Mouse (Mus musculus): ENCODE results near the gene Tet1.
A peak's percentile ranks its signal among the peaks of the same experiment; 100 is the strongest.

The Tet1 gene

DNA sequence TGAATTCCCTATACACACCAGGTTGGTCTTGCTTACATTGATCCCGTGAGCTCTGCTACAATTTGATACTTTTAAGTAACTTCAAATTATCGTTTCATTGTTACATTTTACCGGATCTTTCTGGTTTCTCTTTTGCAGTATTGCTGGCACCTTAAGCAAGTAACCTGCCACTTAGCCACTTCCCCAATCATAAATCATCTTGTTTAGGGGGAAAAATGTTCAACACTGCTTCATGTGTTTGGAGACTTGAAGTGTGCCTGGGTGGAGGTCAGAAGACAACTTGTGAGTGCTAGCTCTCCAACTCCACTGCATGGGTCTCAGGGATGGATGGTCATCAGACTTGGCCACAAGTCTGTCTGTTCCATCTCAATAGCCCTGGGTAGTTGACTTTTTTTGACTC lies 17.8 kb downstream of the Tet1 start:
- DNase-seq (ENCODE audit: extremely low spot score), result no peak

DNA sequence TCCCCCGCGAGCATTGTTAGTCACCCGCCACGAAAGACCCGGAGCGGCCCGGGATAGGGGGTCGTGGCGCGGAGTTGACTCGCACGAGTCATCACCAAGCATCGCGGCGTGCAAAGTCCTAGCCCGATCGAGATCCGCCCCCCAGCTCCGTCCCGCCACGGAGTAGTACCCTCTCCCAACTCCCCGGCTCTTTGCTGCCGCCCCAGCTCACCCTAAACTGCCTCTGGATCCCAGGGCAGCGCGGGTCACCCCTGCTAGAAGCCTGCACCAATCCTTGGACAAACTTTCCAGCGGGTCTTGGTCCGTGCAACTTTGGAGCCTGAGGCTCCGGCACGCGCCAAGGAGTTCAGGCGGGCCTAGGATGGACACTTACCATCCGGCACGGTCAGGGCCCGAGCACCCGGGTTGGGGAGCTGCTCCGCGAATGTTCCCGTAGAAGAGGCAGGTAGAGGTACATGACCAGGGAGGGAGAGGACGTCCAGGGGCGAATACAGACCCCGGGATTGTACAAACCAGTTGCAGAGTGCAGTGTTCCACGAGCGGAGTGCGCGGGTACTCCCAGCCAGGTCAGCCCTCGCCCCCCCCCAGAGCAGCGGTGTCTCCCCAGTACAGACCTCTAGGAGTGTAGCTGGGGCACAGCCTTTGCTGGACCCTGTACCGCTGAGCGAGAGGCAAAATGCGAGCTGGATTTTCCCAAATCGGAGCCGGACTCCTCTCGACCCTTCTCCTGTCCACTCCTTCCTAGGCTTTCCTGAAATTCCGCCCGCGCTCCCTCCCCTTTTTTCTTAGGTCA lies 21.8 kb downstream of the Tet1 start:
- DNase-seq (ENCODE audit: extremely low spot score), result peak; percentile 92

DNA sequence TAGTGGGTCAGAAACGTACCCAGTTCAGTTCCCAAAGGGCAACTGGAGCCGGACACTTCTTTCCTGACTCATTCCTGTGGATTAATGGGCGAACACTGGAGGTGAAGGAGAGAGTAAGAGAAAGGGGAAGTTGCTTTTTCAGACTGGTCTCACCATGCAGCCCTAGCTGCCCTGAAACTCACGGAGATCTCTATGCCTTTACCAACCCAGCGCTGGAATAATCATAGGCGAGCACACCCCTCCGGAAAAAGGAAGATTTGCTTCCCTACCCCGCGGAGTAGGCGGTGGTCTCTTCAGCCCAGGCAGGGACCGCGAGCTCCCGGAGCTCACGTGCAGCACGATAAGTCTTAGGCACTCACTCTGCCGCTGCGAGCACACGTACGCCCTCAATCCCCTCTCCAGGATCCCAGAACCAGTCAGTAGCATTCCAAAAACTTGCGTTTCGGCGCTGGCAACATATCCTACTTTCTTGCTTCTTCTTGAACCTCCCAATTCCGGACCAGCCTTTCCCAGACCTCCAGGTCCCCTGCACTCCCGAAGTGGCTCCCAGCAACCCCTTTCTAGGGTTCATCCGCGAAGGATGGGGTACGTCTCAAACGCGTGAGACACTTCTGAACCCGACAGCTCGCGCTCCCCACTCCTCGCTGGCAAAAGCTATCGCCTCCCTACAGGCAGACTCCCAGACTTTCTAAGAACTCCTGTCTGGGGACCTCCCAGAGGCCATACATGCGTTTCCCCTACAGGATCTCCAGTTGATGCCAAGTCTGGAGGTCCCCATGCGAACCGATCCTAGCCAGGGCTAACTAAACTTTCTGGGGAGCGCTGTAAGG lies 22.6 kb downstream of the Tet1 start:
- peak; percentile 73 for DNase-seq (ENCODE audit: extremely low spot score)

DNA sequence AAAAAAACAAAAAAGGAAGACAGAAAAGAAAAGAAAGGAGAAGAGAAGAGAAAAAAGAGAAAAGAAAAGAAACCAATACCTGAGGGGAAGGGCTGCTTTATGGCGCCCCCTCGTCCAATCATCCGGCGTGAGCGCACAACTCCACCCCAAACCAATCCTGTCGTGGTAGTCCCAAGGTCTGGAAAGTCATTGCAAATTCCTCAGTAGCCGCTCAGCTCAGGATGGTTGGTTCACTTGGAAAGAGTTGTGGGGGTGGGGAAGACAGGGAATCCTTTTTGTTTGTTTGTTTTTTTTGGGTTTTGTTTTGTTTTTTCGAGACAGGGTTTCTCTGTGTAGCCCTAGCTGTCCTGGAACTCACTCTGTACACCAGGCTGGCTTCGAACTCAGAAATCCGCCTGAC lies 23.3 kb downstream of the Tet1 start:
- DNase-seq (ENCODE audit: extremely low spot score), result no peak

DNA sequence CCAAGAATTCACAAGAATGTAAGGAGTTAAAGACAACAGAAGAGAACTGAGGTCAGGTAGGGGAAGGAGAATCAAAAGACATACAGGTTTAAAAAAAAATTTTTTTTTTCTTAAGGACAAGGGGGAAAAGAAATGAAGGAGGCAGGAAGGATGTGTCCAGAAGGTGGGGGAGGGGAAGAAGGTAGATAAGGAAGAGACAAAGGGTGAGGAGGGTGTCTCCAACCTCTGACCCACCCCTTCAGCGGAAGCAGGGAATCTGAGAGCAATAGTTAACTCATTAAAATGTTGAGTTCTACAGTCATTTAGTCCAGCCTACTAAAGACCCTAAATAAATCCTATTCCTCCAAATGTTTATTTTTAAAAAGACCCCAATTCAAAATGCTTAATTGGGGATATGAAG lies 24.3 kb downstream of the Tet1 start:
- DNase-seq (ENCODE audit: extremely low spot score), result no peak

DNA sequence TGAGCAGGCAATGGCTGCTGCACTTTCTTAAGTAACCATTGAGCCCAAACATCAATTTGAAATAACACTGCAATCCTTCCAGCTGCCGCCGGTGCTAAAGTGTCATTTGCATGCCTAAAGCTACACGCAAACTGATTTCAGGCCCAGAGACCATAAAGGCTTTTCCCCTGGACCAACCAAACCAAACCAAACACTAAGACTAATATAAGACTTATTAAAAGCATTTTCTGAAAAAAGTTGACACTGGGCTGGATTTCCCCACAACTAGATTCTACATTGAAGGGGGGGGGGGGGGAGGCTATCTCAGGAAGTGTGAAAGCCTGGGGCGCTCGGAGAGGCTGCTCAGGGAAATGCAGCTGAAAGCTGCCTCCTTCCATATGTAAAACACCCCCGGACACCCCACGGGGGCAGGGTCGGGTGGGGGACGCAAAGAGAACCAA lies 24.8 kb downstream of the Tet1 start:
- no peak for DNase-seq (ENCODE audit: extremely low spot score)

DNA sequence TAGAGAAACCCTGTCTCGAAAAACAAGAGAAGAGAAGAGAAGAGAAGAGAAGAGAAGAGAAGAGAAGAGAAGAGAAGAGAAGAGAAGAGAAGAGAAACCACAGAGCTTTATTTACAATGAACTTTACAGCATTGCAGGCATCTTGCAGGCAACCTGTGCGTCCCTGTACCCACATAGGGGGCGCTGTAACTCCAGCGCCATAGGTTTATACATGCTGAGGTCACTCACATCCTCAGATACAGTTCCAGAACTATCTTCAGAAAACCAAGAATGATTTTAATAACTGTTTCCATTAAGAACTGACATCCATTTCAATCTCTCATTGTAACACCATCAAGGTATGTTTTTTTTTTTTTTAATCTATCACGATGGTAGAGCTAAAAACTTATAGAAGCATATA lies 27.6 kb downstream of the Tet1 start:
- DNase-seq (ENCODE audit: extremely low spot score), result no peak

DNA sequence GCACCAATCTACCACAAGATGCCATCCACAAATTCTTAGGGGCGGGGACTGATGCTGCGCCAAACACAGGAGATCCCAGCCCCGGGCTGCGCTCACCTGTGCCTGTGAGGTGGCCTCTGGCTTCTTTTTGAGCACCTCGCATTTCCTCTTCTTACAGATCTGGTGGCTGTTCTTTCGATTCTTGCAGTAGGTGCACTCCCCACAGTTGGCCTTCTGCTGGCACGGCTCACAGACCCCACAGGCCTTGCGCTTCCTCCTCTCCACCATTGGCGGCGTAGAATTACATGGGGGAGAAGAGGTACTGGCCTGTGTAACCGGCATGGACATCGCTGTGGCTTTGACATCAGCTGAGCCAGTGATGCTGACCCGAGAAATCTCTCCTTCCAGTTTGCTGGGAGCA lies 30.7 kb downstream of the Tet1 start:
- DNase-seq (ENCODE audit: extremely low spot score), result no peak

DNA sequence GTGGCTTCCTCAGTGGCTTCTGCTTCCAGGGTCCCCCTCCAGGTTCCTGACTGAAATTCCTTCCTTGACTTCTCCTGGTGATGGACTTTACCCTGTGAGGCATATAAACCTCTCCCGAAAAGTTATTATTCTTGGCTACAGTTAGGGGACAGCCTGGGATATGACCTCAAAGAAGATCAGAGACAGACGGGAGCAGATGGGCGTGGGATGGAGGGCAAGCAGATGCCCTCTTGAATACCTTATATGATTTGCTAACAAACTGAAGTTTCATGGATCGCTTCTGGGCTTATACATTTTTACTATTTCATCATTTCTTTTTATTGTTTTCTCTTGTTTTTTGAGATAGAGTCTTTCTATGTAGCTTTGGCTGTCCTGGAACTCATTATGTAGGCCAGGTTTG lies 33.2 kb downstream of the Tet1 start:
- DNase-seq (ENCODE audit: extremely low spot score), result no peak

DNA sequence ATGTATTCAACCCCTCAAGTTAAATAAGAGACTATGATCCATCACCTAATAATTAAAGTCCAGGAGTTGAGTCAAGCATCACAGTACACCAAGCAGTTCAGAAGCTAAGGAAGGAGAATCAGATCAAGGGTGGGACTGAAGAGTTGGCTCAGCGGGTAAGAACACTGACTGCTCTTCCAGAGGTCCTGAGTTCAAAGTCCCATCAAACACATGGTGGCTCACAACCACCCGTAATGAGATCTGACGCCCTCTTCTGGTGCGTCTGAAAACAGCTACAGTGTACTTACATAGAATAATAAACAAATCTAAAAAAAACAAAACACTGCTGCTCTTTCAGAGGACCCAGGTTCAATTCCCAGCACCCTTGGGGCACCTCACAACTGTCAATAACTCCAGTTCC lies 34.0 kb downstream of the Tet1 start:
- no peak for DNase-seq (ENCODE audit: extremely low spot score)

DNA sequence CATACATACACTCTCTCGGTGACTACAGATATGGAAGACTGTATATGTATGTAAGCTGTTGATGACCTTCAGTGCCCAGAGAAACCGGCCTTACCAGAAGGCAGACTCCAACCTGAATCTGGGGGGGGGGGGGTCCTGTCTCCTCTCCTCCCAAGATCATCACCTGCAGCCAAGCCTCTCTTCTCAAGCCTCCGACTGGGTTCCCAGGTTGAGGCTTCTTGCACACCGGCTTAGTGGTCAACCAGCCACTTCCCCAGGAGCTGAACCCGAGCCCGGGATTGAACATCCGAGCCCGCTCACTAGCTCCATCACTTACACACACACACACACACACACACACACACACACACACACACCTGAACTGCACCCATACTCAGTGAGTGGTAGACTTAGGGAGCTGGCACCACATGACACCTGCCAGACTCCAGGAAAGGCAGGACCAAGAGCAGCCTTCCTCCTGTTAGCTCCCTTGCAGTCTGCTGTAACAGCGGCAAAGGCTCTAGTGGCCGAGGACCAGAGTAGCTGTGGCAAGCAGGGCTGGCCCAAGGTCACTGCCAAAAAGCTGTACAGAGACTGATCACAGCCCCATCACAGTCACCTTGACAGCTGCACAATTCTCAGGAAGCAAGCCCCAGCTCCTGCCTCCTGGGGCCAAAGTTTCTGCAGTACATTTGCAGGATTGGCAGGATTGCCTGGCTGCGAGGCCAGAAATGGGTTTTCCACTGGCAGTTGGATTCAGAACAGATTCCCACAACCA lies 42.6 kb downstream of the Tet1 start:
- no peak for DNase-seq (ENCODE audit: extremely low spot score)

DNA sequence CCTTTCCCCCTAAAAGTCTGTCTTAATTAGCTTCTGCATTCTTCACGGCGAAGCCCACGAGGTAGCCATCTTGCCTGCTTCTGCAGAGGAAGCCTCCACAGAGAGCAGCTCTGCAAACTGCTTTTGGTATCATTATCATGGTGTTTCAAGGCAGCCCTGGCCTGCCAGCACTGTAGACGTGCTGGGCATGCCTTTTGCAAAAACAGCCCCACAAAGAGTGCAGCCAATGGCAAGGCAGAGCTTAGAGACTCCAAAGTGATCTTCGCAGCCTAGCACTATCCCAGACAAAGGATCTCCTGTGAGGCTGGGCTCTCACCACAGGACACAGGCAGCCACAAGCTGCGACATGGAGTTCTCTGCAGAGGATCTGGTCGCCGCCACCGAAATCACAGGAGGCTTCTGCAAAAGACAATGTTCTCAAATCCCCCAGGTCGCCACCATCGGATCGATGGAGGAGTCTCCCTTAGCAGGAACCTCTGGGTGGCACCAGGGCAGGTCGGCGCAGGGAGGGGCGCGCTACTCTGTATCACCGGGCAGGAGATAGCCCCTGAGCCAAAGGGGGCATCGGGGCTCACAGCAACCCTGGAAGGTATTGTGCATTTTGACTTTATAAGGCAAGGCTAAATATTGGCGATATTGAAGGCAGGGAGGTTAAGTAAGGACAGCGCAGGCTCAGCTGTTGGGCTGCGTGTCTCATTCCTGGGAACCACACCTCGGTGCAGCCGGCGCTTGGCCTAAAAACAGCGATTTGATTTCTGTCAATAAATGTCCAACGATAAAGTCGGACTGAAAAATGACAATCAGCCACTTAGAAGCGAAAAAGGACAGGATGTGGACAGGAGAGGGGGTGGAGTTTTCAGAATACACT lies 43.4 kb downstream of the Tet1 start:
- DNase-seq (ENCODE audit: extremely low spot score), result peak; percentile 87

DNA sequence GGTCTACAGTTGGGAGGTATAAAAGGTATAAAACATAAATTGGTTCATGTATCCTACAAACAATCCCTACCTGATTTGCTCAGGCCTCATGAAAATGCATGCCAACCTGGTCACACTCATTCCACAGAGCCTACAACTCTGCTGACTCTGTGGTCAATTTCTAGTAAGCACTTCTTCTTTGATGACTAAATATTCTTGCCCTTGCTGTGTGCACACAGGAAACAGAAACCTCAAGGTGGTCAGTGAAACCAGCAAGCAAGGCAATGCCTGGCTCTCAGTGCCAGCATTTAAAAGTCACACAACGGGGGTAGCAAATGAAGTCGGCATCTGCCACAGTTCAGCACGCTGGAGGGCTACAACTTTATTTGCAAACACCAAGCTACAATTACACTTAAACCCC lies 45.2 kb downstream of the Tet1 start:
- DNase-seq (ENCODE audit: extremely low spot score), result no peak

DNA sequence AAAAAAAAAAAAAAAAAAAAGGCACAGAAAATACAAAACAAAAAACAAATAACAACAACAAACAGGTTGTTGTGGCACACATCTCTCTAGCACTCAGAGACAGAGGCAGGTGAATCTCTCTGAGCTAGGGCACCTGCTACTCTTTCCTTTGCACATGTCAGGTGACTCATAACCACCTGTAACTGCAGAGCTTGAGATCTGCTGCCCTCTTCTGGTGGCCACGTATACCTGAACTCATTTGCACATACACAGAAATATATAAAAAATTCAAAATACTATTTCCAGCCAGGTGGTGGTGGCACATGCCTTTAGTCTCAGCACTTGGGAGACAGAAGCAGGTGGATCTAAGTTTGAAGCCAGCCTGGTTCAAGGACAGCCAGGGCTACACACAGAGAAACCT lies 46.4 kb downstream of the Tet1 start:
- no peak for DNase-seq (ENCODE audit: extremely low spot score)

DNA sequence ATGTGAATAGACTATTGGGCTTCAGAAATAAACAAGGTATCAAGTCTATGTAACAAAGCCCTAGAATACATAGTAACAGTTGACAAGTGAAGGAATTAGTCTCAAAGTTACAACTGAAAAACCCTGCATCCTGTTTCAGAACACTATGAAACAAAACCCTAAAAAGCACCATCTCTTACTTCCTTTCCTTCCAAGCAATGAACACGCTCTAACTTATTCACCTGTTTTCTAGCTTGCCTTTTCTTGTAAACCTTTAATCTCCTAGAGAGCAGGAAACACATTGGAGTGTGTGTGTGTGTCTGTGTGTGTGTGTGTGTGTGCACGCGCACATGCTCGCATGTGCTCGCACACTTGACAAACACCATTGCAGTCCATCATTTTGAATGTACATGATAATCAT lies 49.8 kb downstream of the Tet1 start:
- DNase-seq (ENCODE audit: extremely low spot score), result no peak

DNA sequence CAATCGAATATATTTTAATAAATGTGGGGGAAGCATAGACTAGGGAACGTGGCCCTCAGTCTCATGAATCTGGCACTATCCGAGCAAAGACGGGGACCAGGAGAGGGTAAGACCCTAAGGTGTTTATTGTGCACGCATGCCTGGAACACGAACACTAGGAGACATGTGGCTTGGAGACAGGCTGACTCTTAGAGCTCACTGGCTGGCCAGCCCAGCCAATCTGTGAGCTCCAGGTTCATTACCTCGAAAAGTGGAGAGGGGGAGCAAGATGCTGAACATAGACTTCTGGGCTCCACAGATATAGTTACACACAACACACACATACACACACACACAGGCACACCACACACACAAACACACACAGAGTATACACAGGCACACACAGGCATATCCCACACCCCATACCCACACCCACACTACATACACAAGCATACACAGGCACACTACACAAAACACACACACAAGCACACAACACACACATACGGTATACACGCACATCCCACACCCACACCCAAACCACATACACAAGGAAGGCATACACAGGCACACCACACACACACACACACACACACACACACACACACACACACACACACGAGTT lies 52.0 kb downstream of the Tet1 start:
- DNase-seq (ENCODE audit: extremely low spot score), result no peak

DNA sequence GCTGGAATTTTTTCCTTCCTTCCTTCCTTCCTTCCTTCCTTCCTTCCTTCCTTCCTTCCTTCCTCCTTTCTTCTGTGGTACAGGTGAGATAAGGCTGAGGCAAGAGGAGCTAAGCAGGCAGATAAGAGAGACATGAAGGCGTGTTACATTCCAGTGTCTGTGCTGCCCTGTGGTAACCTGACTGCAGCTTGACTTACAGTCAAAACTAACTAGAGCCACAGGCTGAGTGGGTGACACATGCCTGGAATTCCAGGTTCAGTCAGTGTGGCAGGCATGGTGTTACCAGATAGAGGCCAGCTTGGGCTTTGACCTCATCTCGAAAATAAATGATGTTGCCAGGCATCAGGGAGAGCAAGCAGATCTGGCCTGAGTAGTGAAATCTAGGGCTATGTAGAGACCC lies 53.8 kb downstream of the Tet1 start:
- DNase-seq (ENCODE audit: extremely low spot score), result no peak

DNA sequence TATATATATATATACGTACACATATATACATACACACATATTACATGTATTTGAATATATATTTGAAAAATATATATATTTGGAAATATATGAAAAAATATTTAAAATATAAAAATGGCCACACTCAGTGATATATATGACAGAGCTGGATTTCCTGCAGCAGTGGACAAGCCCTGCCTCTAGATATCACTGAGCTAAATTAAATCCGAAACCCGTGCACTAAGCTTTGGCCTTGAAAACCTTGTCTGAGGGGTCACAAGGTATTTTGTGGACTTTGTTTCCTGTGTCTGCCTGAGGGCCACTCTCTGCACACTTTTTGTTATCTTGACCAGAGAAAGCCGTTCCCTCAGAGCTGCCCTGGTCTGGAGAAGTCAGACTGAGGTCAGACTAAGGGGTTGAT lies 54.2 kb downstream of the Tet1 start:
- DNase-seq (ENCODE audit: extremely low spot score), result no peak

DNA sequence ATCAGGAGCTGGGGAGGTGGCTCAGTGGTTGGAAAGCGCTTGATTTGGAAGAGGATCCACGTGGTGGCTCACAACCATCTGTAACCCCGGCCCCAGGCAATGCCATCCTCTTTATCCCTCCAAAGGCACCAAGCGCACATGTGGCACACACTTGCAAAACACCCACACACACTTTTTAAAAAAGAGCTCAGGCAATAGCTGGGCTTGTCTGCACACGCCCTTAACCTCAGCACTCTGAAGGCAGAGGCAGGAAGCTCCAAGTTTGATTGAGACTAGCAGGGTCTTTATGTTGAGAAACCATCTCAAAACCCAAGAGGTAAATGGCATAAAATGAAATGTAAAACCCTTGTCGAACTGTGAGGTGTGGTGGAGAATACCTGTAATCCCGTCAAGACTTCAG lies 57.2 kb downstream of the Tet1 start:
- no peak for DNase-seq (ENCODE audit: extremely low spot score)

DNA sequence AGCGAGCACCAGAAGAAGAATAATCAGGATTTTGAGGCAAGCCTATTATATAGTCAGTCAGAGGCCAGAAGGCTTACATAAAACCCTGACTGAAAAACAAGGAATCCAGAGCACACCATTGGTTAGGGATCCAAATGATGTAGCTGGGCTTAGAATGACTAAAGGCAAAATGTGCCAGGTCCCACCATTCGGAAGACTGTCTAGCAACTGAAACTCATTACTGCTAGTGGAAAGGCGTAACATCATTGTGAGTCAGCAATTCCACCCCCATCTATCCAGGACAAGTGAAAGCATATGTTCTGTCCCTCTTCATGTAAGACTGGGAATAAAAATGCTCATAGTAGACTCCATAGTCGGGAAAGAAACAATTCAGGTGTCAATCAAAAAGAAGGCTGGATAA lies 57.8 kb downstream of the Tet1 start:
- DNase-seq (ENCODE audit: extremely low spot score), result no peak

DNA sequence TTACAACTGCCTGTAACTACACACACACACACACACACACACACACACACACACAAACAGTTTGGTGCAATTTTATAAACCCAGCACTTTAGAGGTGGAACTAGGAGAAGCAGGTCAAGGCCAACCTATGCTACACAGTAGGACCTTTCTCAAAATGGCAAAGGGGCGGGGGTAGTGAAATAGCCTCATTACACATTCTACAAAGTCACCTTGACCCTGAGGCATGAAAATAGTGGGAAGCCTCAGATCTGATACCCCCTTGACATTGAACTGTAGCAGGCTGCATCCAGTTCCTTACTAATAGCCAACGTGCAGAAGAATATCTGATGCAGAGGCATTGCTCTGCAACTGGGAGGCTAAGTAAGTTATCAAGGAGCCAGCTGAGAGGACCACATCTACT lies 60.0 kb downstream of the Tet1 start:
- no peak for DNase-seq (ENCODE audit: extremely low spot score)
